Mouse (Mus musculus) myocyte (in vitro differentiated cells): ENCODE data around the gene Zfp36l1.

ENCODE experiments used
- POLR2A ChIP-seq: IDR thresholded peaks from one replicate; pipeline ENCODE4 v1.6.1; 2011; ENCODE audit warnings: low read depth, mild to moderate bottlenecking, control low read depth, moderate library complexity; ENCODE audit not compliant: insufficient read length
- POLR2AphosphoS2 ChIP-seq: IDR thresholded peaks from one replicate; pipeline ENCODE4 v1.6.1; 2011; ENCODE audit warnings: low read depth, control low read depth; ENCODE audit not compliant: insufficient read length
- USF1 ChIP-seq: IDR thresholded peaks from one replicate; pipeline ENCODE4 v1.6.1; 2011; ENCODE audit warnings: low read depth, mild to moderate bottlenecking, control low read depth, moderate library complexity

DNA sequence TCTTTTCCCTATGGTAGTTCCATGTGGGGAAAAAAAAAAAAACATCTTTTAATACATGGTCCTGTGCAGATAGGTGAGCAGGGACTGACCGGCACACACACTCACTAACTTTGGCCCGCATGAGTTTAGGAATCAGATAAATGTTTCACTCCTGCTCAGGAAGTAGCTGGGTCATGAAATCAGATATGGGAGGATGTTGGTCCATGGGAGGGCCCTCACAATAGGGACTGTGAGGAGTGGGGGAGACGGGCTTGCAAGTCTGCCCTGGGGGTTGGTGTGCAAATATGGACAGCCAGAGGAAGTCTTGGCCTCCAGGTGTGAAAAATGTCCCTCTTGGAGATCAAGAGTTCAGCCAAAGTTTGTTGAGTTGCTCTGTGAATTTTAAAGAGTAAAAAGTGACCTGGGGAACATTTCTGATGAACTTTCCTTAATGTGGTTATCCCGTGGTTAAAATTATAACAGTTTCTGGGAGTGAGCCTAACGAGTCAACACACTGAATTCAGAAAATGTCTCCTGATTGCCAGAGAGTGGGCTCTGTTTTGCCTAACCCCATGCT is 53.0 kb downstream of the Zfp36l1 start:
- TF ChIP-seq POLR2A (no peak), USF1 (no peak), POLR2AphosphoS2 (no peak)
